Mouse (Mus musculus) frontal cortex, postnatal 25 days (tissue): ENCODE results near the gene Rab1b.

ENCODE experiments used
- DNase-seq, 2 experiments: peaks; one replicate each; pipeline ENCODE4 v3.0.0; 2022; ENCODE audit warnings: low spot score in 2 of 2

Gene Rab1b

DNA sequence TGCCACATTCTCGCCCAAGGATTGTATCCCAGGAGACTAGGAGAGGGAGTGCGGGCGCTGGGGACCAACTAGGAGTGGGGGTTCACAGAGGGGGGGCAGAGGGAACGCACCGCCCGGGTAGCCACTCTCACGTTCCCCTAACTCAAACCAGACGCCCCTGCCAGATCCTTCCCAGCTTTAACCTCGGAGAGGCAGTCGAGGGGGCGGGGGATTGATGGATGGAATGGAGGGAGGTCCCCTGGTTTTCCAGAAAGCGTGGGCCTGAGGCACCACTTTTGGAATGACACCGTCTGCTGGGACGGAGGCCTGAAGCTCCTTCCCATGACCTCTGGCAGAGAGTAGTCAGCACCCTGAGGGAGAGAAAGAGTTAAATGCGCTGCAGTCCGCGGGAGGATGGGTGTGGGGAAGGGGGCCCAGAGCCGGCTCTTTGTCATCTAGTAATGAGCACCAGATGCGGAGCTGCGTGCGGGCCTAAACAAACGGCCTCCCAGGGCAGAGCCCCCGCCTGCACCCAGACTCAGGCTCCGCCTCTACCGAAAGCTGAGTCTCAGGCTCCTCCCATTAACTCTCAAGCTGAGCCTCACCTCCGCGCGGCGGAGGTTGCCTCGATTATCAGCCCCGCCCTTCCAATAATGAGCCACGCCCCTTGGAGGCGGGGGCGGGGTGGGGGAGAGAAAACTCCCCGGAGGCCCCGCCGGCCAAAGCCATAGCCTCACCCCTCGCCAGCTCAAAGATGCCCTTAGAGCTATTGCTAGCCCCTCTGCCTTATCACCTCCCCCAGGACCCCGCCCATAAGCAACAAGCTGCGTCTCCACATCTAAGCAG lies 35.1 kb downstream of the Rab1b start:
- DNase-seq, result no peak

DNA sequence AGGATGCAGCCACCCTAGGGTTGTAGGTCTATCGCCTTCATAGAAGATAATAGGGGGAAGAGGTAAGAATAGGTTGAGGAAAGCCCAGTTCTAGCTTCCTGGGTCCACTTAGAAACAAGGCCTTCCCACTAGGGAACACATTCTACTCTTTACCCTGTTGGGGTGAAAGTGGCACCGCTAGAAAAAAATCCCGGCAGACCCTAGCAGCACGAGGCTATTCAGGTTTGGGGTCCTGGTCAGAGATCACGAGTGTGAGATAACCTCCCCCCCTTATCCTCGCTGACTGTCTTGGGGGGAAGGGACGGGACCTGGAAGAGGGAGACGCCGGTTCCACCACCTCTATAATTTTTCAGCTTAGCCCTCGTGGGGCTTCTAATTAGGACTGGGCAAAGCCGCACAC lies 35.8 kb downstream of the Rab1b start:
- no peak for DNase-seq

DNA sequence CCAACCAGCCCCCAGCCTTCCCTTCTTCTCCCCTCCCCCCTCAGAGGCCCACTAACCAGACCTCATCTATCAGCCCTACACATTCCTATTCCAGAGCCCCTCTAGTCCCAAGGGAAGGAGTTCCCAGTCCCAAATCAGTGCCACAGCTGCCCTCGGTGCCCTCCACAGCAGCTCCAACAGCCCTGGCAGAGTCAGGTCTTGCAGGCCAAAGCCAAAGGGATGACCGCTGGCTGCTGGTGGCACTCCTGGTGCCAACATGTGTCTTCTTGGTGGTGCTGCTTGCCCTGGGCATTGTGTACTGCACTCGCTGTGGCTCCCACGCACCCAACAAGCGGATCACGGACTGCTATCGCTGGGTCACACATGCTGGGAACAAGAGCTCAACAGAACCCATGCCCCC lies 36.9 kb downstream of the Rab1b start:
- no peak for DNase-seq

DNA sequence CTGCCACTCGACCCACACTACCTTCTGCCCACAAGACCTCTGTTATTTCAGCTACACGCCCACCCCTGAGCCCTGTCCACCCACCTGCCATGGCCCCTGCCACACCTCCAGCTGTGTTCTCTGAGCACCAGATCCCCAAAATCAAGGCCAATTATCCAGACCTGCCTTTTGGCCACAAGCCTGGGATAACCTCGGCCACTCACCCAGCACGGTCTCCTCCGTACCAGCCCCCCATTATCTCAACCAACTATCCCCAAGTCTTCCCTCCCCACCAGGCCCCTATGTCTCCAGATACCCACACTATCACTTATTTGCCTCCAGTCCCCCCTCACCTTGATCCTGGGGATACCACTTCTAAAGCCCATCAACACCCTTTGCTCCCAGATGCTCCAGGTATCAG lies 37.4 kb downstream of the Rab1b start:
- no peak for DNase-seq

DNA sequence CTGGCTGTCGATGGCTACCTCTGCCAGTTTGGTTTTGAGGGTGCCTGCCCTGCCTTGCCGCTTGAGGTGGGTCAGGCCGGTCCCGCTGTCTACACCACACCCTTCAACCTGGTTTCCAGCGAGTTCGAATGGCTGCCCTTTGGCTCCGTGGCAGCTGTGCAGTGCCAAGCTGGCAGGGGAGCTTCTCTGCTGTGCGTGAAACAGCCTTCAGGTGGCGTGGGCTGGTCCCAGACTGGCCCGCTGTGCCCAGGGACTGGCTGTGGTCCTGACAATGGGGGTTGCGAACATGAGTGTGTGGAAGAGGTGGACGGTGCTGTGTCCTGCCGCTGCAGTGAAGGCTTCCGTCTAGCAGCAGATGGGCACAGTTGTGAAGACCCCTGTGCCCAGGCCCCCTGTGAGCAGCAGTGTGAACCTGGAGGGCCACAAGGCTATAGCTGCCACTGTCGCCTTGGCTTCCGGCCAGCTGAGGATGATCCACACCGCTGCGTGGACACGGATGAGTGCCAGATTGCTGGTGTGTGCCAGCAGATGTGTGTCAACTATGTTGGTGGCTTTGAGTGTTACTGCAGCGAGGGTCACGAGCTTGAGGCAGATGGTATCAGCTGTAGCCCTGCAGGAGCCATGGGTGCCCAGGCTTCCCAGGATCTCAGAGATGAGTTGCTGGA lies 38.2 kb downstream of the Rab1b start:
- DNase-seq, result no peak

DNA sequence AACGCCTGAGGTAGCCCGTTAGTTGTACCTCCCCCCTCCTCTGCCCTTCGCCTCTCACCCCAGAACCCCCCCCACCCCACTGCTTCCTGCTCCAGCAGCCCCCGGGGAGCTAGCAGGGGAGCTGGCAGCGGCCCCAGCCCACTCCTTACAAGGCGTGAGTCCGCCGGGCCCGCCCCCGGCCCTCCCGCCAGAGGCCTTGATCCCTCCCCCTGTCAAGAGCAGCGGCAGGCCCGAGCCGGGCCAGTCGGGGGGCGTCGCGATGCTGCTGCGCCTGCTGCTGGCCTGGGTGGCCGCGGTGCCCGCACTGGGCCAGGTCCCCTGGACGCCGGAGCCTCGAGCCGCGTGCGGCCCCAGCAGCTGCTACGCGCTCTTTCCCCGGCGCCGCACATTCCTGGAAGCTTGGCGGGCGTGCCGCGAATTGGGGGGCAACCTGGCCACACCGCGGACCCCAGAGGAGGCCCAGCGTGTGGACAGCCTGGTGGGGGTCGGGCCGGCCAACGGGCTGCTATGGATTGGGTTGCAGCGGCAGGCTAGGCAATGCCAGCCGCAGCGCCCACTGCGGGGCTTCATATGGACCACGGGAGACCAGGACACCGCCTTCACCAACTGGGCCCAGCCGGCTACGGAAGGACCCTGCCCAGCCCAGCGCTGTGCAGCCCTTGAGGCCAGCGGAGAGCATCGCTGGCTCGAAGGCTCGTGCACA lies 38.9 kb downstream of the Rab1b start, which contains the start of gene Cd248:
Gene Cd248 (plus strand): TSS at position 212 of the 703 bp plus-strand sequence.
- DNase-seq, result no peak

DNA sequence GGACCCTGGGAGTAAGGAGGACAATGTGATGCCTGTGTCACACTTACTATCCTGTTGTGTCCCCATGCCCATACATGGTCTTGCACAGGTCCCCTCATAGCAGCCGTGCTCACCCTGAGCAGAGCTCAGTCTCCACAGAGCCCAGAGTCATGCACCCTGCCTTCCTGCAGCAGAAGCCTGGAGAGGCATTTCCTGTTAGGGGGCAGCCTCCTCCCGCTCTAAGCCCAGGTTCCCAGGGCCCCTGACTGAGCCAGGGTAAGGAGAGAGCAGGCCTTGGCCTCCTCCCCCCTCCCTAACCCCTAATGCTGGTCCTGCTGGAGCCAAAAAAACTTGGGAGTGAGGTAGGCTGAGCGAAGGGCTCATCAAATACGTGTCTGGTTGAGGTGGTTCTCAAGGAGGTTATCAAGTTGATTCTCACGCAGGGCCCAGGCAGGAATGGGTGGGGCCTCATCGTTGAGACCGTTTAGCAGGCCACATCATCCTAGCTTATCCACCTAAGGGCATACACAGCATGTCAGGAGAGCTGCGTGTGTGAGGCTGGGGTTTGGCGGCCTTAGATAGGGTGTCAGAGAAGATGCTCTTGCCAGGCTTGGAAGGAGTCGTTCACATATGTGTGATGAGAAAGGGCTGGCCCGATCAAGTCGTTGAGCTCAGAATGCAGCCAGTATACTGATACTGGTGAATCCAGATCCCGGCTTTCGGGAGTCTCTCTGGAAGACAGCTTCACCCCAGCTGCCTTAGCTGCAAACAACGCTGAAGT lies 39.7 kb downstream of the Rab1b start:
- DNase-seq, result no peak

DNA sequence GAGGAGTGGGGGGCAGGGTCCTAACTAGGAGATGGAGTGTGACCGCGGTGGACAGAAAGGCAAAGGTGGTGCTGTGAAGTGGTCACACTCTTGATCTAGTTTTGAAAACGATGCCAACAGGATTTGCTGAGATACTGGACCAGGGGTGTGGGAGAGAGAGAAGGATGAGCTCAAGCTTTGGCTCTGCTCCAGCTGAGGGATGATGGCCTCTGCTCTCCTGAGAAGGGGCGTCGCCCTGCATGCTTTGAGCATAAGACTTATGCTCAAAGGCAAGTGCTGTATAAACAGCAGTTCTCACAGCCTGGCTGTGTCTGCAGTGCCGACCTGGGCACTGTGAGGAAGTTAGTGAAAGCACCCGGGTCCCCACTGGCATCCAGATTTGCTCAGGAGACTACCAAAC lies 41.8 kb downstream of the Rab1b start:
- no peak for DNase-seq

DNA sequence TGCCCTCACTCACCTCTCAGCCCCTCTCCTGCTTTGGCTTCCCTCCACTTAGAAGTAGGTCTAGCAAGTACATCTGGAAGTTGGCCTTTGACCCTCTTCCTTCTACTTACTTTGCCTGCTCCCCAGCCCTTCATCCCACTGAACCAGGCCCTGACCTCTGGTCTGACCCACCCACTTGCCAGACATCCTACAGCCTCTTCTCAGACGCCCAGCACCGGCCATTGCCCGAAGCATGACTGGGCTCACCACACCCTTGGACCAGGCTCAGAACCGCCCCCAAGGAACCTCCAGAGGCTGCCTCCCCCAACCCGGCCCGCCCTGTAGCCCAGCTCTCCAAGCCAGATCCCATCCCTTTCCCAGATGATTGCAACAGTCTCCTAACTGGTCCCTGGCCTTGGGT lies 44.4 kb downstream of the Rab1b start:
- DNase-seq, result no peak

DNA sequence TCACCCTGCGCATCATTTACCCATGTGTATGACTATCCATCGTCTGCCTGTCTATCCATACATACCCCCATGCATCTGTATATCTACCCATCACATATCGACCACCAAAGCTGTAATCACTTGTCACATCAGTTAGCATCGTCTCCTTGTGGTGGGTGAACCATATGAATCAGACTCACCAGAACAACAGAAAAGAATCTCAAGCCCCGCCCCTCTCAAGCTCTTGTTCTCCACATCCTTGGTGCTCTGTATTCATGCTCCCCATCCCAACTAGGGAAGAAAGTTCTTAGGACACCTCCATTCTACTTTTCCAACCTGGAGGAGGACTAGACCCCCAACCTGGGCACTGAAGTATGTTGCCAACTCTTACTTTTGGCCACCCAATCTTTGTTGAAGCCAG lies 44.8 kb downstream of the Rab1b start:
- no peak for DNase-seq

DNA sequence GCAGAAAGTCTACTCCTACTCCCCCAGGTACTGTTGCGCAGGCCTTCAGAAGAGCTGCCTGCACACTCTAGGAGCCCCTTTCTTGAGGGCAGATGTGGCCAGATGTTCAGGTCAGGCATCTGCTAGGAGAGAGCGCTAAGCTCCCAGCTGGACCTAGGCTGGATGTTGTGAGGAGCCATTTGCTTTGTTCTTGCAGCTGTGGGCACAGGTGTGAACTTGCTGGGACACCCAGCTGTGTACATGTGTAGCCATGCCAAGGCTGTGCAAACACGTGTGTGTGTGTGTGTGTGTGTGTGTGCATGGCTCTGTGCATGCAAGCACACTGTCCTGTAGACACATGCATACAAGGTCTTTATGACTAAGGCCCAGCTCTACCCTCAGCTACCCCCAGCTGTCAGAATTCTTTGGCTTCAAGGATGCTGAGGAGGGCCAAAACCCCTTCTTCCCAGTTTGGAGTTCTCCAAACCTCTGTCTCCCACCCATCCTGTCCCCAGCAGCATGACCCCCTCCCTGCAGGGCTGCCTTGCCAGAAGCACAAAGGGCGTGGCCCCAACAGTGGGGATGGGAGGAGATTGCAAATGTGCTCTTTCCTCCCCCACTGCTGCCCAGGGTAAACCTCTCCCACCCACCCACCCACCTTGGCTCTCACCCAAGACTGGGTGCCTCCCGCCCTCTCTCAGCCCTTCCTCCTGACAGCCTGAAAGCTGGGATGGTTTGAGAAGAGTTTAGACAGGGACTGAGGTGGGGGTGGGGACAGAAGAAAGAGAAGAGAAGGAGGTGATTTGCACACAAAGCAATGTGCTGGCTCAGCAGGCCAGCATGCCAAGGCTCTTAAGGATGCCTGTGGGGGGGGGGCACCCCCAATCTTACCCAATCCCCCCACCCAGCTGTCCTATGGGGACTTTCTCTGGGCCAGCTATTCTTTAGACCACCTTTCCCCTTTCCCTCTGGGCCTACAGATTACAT lies 46.2 kb downstream of the Rab1b start:
- no peak for DNase-seq

DNA sequence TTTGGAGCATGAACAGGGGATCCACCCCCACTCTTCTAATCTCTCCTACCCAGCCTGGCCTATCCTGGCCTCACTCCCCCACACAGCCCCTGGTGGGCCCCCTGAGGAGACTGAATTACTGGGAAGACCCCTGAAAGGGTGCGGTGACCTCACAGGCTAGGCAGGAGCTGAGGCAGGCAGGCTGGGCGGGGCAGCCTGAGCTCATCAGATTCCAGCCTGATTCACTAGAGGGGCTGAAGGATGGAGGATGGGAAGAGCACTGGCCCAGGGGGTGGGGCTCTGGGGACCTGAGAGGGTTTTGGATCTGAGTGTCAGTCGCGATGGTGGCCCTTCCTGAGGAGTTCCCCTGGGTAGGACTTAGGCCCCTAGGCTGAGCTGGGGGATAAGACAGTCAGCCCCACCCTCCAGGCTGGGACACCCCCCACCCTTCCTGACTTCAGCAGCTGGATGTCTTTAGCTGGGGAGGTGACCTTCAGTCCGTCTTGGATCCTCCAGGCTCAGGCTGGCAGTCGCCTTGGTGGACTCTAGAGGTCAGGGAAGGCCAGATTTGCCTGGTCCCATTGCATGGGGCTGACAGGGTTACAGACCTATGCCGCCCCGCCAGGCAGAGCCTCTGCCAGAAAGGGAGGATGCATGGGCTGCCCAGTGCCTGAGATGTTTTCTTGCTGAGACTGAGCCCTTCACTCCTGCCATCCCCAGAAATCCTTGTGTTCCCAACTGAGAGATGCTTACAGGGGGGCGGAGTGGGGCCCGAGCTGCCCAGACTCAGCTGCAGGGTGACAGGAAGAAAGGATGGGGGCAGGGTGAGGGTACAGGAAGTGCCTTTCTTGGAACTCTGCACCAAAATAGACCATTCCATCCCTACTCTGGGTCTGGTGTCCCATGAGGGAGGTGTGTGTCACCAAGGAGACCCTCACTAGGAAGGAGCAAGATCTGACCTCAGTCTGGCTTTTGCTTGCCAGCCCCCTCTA lies 47.8 kb downstream of the Rab1b start:
- DNase-seq, result no peak

DNA sequence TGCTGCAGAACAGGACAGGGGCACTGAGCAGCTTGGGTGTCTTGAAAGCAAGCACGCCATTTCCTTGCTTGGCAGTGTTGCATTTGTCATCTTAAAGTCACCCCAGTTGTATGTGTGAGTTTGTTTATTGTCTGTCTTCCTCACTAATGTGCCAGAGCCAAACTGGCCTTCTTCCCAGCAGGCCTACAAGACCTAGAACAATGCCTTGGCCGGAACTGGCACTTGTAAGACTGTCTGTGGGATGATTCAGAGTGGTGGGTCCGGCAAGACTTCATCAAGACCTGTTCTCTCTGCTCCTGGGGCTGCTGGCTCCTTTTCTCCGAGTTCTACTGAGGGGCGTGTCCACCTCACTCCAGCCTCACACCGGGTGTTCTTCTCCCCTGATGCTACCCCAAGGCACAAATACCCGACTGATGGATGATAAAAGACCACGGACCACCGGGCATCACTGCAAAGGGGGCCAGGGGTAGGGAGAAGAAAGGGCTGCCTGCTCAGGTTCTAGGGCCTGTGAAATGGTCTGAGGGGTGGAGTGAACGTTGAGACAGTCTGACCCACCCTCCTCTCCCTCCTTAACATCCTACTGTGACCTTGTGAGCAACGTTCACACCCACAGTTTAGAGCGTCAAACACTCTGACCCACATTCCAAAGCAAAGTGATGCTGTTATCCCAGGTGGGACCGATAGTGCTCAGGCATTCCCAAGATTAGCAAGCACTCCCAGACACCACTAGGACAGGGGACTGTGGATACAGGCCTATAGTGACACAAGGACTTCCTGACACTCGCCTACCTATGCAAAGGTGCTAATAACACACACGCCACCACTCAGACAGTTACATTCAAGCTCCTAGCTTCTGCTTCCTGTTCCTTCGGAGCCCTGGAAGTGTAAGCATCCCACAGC lies 48.7 kb downstream of the Rab1b start:
- no peak for DNase-seq

DNA sequence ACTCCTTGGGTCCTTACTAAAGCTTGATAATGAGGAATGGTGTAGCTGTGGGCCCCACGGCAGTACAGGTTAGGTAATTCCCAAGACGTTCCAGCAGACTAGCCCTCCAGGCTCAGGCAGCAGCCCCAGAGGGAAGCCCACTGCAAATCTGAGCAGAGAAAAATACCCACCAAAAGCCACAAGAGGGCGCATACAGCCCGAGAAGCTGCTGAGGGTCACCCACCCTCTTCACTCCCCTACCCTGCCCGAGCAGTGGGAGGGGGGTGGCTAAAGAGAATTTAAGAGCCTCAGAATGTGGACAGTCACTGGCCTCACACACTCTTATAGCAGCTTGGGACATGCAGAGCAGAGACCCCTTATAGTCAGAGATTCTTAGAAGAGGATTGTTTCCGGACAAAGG lies 50.6 kb downstream of the Rab1b start:
- no peak for DNase-seq

DNA sequence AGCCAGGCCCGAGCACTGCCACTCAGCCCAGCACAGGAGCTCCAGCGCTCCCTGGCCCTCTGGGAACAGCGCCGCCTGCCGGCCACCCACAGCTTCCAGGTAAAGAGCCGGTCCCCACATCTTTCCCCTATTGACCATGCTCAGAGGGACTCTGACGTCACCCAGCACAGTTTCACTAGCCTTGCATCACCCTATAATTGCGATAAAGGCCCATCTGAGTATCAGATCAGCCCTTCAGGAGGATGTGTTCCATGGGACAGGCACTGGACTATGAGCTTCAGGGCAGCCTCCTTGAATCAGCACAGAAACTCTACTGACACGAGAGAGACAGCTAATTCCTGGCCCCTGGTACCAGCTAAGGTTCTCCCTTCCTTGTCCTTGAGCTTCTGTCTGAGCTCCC lies 53.0 kb downstream of the Rab1b start:
- no peak for DNase-seq

DNA sequence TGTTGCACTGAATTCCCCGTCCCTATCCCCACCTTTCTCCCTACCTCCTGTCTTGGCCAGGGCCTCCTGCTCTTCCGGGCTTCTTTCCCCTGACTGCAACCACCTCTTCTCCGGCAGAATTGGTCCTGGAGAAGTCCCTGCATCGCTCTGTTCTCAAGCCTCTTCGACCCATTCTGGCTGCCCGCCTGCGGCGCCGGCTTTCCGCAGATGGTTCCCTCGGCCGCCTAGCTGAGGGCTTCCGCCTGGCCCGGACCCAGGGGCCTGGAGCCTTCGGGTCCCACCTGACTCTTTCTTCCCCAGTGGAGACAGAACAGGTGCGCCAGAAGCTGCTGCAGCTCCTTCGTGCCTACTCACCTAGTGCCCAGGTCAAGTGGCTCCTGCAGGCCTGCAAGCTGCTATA lies 54.0 kb downstream of the Rab1b start:
- no peak for DNase-seq

DNA sequence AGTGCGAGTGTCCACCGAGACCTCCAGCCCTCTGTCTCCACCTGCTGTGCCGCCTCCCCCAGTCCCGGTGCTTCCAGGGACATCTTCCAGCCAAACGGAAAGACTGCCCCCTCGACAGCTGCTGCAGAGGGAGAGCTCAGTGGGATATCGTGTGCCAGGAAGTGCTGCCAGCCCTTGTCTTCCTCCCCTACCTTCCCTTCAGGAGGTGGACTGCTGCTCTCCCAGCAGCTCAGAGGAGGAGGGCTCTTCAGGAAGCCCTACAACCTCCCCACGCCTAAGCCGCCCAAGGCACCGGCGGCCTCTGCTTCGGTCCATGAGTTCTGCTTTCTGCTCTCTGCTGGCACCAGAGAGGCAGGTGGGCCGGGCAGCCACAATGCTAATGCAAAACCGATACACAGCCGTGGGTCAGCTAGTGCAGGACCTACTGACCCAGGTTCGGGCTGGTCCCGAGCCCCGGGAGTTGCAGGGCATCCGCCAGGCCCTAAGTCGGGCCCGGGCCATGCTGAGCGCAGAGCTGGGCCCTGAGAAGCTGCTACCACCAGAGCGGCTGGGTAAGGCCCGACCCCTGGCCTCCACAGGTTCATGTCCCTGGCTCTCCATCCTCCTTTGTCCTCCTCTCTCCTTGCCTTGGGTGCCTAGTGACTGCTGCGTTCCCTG lies 54.6 kb downstream of the Rab1b start:
- DNase-seq, result no peak

DNA sequence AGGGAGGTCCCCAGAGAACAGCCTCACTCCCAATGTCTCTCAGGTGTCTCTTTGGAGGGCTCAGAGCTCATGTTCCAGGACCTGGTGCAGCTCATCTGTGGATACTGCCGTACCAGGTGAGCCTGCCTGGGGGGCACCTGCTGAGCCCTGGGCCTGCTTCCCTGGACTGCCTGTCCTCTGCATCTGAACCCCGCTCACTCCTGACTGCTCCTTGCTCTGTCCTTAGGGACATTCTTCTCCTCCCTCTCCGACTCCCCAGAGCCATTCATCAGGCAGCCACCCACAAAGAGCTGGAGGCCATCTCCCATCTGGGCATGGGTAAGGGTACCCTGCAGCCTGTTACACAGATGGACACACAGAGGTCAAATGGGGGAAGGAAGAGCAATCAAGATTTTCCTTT lies 55.4 kb downstream of the Rab1b start:
- DNase-seq, result no peak
